Mouse (Mus musculus) brain, adult 2 months (tissue): Measurements from ENCODE around the gene Gm45618.
A peak's percentile ranks its signal among the peaks of the same experiment; 100 is the strongest.
"Not testable (repeated sequence)": the region's sequence is repeated elsewhere in the genome, so short reads cannot be mapped to it uniquely, and the experiment has no call there.

ENCODE experiments used
- DNase-seq: peaks from one replicate; pipeline ENCODE4 v3.0.0; 2011; ENCODE audit warnings: low read depth, low spot score

The Gm45618 gene

DNA sequence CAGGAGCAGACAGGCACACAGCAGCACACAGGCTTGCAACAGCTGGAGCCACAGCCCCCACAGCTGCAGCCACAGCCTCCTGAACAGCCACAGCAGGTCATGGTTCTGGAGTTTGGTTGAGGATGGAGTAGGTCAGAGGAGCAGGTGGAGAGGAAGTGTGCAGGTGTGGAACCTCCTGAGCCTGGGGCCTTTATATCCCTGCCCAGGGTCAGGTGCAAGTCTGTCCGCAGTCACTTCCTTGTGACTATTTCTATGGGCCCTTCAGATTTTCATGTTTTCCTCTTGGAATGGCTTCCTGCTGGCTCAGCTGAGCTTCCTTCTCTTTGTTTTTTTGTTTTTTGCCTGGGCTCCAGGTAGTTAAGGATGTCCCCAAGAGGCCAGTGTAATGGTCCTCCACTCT, at the start of gene Gm45618:
Gene Gm45618 (minus strand): TSS at position 101 of the 400 bp plus-strand sequence.
- DNase-seq, result not testable (repeated sequence)

DNA sequence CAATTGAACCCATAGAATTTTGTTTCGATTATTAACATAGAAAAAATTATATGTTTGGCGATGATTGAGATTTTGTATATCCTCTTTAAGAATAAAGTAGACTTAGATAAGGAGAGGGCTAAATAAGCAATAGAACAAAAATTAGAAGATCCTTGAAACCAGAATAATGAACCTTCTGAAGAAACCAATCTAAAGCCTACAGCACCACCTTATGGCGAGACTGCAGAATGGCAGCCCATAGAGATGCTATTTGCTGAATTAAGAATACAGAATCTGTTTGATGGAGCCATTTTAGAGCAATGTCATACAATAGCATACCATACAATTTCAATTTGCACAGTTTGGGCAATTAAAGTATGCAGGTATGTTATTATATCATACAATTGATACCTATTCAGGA, 49.3 kb upstream of the Gm45618 start:
- peak; percentile 56 for DNase-seq

DNA sequence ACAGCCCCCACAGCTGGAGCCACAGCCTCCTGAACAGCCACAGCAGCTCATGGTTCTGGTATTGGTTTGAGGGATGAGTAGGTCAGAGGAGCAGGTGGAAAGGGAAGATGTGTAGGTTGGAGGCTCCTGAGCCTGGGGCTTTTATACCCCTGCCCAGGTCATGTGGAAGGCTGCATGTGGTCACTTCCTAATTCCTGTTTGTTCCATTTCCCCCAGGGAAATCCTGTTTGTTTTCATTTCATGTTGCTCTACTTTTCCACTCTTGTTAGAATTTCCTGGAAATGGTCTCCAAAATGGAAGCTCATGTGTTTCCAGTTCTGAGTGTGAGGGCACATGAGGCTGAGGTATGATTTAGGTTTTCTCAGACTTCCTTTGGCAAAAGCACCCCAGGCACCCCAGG, 45.1 kb upstream of the Gm45618 start, which contains the start of gene Gm4553:
Gene Gm4553 (minus strand): TSS at position 101 of the 400 bp plus-strand sequence.
- not testable (repeated sequence) for DNase-seq

DNA sequence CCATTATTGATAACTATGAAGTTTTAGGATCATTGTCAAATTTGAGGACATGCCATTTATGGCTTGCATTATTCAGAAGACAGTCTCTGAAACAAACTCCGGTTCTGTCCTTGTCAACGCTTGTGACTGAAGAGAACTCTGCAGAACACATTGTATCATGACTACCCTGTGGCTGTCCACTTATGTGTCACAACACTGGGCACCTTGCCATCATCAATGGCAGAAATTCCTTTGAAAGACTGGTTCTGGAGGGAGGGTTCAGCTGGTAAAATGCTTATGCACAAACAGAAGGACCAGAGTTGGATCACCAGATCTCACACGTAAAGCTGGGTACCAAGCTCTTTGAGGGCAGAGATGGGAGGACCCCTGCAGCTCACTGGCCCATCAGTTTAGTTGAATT, 38.8 kb upstream of the Gm45618 start:
- no peak for DNase-seq

DNA sequence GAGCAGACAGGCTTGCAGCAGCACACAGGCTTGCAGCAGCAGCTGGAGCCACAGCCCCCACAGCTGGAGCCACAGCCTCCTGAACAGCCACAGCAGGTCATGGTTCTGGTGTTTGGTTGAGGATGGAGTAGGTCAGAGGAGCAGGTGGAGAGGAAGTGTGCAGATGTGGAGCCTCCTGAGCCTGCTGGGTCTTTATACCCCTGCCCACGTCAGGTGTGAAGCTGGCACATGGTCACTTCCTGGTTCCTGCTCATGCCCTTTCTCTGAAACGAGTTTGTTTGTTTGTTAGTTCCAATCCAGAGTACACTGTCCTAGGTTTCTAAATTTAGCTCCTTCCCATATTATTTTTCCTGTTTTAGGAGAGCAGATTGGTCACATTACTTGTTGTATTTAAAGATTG, 36.5 kb upstream of the Gm45618 start, which contains the start of gene Gm29735:
Gene Gm29735 (minus strand): TSS at position 101 of the 400 bp plus-strand sequence.
- not testable (repeated sequence) for DNase-seq

DNA sequence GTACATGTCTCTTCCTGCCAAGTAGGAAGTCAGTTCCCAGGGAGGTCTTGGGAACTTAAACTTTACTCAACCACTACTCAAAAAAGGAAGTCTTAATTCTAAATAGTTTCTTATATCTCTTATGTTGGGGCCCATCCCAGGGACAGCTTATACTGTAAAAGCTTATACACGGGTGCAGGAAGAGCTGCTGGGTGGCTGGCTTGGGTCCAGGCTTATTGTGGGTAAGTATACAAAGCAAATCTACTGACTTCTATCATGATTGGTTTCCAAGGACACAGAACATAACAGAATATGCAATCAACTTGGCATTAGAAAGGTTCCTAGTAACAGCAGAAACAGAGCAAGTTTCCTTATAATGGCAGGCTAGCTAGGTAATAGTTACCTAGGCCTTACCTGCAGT, 34.8 kb upstream of the Gm45618 start:
- no peak for DNase-seq

DNA sequence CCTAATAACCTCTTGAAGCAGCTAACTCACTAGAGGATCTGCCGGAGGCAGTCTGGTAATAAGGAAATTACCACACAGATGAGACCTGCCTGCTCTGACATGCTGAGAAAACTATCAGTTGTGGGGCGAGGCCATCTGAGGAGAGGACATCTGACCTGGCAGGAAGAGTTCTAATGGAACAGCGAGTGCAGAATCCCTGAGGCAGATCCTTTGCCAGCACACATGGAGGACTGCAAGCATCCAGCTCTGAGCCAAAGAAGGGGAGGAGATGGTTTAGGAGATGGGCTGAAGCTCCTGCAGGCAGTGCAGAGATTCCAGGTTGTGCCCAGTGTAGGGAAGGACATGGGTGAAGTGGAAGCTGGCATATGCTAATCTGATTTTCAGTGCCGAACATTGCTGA, 31.7 kb upstream of the Gm45618 start:
- peak; percentile 8 for DNase-seq

DNA sequence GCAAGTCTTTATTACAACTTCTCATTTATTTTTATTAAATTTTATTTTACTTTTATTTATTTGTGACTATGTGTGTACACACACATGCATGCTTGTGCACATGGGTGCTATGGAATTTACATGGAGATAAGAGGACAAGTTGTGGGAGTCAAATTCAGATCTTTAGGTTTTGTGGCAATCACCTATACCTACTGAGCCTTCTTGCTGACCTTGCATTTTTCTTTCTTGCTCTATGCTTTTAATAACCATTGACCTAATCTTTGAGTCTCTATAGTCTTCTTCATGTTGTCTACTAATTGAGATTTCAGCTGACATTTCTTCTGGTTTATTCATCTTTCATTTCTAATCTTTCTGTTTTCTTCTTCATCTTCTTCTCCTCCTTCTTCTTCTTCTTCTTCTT, 28.1 kb upstream of the Gm45618 start:
- DNase-seq, result no peak

DNA sequence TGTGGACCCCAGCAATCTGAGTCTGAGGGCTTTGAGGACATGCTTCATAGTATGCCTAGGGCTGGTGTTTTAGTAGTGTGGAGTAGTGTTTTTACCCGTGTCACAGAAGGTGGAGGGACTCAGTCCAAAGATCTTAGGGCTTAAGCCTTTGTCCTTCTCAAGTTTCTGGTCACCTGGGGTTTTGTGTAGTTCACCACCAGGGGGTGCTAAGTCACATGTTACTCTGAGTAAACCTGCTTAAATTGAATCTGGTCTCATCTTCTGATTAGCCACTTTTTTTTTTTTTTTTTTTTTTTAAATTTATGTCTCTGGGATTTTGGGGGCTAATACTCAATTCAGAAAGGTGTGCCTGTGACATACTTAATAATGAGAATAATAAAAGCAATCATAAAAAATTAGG, 25.5 kb upstream of the Gm45618 start:
- peak; percentile 75 for DNase-seq

DNA sequence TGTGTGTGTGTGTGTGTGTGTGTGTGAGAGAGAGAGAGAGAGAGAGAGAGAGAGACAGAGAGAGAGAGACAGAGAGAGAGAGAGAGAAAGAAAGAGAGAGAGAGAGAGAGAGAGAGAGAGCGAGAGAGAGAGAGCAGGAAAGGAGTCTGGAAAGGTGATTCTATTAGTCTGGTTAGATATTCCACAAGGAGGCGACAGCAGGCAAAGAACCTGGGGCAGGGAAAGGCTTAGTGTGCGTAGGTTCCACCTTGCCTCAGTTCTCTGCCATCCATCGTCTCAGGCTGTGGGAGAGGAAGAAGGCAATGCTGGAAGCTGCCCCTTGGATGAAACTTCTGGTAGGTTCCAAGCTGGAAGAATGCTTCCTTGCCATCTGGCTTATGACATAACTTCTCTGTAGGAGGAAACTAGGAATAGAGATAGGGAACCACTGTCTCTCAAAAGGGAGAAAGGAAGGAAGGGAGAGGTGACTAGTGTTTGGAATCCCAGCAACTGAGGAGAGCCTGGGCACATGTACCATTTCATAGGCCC, 24.9 kb upstream of the Gm45618 start:
- DNase-seq, result peak; percentile 76

DNA sequence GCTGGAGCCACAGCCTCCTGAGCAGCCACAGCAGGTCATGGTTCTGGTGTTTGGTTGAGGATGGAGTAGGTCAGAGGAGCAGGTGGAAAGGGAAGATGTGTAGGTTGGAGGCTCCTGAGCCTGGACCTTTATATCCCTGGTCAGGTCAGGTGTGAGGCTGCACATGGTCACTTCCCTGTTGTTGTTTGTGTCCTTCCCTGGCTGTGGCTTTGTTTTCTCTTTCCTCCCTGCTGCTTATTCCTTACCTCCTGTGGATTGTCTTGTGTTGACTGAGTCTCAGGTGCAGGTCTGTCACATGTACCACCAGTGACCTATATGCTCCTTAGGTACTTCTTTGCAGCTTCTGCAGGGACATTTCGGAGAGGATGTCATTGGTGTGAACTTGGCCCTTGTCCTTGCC, 24.0 kb upstream of the Gm45618 start, which contains the start of gene Gm45337:
Gene Gm45337 (minus strand): TSS at position 101 of the 400 bp plus-strand sequence.
- no peak for DNase-seq

DNA sequence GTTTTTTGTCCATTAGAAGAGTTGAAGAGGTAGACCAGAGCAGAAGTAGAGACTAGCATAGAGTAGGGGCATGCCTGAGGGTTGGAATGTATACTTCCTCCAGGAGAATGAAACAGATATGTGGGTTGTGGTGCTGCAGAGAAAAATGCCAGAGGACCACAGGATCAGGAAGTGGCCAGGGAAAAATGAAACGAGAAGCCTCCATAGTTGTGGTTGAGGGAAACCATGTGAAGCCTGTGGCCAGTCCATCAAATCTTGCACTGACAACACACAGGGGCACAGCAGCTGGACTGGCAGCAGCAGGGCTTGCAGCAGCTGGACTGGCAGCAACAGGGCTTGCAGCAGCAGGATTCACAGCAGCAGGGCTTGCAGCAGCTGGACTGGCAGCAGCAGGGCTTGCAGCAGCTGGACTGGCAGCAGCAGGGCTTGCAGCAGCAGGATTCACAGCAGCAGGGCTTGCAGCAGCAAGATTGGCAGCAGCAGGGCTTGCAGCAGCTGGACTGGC, 23.0 kb upstream of the Gm45618 start:
- DNase-seq, result not testable (repeated sequence)

DNA sequence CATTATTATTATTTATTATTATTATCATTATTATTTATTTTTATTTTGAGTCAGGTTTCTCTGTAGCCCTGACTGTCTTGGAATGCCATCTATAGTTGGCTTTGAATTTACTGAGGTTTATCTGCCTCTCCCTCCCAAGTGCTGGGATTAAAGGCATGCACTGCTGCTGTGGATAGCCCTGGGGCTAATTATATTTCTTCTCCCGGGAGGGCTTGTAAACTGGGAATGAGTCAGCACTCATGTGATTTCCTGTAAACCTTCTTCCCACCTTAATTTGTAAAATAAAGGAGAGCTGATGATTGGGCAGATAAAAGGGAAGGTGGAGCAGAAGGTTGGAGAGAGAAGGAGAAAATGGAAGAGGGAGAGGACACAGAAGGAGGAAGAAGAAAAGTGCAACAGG, 20.2 kb upstream of the Gm45618 start:
- DNase-seq, result no peak

DNA sequence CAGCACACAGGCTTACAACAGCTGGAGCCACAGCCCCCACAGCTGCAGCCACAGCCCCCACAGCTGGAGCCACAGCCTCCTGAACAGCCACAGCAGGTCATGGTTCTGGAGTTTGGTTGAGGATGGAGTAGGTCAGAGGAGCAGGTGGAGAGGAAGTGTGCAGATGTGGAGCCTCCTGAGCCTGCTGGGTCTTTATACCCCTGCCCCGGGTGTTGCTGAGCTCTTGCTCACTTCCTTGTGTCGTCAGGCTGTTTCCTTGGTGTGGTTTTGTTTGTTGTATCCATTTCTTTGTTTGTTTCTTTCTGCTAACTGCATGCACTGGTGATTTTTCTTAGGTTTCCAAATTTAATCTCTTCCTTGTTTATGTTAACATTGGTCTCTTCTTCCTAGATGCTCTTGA, 15.4 kb upstream of the Gm45618 start, which contains the start of gene Gm39115:
Gene Gm39115 (minus strand): TSS at position 101 of the 400 bp plus-strand sequence.
- DNase-seq, result not testable (repeated sequence)

DNA sequence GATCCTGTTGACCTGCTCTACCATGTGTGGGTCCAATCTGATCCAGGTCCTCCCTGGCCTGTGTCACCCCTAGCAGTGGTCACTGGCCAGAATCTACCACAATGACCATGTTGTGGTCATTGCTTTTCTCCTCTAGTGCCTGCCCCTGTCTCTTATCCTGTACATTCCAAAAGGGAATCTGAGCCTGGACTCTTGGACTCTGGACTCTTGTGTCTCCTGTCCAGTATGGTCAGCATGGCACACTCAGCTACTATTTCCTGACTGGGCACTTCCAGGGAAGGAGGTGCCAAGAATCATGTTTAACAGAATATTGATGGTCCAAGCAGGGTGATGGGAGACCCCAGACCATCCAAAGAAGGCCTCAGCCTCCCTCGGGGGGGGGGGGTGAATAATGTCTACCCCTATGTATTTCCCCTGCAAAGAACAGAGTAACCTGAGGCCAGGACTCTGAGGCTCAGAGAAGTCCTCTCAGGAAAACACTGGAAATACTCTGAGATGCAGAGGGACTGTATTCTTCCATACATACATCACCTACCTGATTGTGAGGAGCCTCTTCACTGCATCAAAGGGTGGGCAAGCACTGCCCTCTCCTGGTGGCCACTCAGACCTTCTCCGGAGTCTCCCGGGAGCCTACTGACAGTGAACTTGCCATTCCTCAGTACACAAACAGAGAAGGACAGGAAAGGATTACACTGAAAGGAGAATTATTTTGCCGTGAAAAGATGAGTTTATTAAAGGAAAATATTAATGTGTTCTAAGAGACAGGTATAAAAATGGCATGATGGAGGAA, 13.9 kb upstream of the Gm45618 start:
- peak; percentile 32 for DNase-seq

DNA sequence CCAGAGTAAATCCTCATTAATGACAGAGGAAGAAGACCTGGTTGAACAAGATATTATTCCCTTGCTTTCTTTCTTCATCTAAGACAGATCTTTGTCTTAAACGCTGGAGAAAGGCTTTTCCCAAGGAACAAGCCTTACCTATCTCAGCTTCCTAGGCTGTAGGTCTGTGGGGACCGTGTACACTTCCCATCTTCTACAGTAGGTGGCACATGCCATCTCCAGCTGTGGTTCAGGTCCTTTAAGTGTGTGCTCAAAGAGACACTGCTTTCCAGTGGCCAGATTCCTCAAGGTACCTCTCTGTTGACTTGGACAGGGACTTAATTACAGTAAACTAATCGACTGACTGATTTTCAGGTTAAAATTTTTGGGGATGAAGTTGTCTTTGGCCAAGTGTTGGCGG, 8.3 kb upstream of the Gm45618 start:
- DNase-seq, result no peak

DNA sequence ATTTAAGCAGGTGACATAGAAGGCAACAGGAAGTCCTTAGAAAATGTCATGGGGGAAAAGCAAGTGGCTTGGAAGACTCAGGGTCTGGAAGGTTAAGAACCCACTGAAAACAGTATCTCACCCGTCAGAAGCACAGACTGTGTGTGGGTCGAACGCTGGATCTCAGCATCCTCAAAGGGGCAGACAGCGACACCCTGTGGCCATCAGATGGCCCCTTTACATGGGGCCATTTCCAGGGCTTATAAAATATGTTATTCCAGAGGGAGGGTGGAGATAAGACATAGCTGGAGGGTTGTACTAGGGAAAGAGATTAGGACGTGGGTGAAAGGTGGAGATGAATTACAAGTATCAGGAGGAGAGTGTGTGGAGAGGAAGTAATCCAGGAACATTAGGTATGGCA, 897 bp downstream of the Gm45618 start:
- DNase-seq, result peak; percentile 59

DNA sequence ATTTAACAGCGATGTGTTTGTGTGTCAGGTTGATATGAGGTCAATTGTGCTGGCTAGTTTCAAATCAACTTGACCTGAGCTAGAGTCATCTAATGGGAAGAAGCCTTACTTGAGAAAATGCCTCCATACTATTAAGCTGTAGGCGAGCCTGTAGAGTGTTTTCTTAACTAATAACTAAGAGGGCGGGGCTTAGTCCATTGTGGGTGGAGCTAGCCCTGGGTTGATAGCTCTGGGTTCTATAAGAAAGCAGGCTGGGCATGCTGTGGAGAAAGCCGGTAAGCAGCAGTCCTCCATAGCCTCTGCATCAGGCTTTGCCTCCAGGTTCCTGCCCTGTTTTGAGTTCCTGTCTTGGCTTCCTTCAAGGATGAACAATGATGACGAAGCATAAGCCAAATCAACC, 15.8 kb downstream of the Gm45618 start:
- DNase-seq, result no peak

DNA sequence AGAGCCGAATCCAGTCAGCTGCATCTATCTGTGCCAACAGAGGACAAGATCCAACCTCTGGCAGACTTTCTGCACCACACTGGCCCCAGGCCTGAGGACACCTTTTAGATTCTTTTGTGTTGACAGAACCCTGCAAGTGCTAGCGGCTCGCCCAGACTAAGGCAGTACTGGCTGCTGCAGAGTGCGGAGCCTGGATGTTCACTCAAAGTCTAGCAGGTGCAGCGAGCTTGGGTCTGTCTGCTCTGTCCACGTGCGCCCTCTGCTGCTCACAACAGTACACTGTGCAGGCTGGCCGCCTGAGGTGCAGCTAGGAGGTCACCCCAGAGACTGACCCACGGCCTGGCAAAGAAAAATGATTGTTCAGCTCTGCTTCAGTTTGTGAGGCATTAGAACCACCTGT, 22.8 kb downstream of the Gm45618 start:
- peak; percentile 96 for DNase-seq

DNA sequence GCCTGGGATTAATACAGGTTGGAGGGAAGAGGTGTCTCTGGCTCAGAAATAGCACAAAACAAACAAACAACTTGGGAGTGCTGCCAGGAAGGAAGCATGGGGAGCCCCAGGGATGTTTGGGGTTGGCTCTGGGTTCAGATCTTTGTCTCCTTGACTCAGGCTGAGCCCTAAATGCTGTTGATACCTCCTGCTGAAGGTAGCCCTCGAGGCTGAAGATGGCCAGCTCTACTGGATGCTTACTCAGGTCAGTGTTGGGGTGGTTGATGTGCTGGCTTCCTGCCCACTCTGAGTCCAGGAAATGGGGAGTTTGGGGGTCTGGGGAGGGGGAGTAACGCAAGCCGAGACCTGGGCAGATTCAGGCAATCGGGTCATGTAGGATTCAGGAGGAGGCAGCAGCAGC, 23.8 kb downstream of the Gm45618 start:
- no peak for DNase-seq

DNA sequence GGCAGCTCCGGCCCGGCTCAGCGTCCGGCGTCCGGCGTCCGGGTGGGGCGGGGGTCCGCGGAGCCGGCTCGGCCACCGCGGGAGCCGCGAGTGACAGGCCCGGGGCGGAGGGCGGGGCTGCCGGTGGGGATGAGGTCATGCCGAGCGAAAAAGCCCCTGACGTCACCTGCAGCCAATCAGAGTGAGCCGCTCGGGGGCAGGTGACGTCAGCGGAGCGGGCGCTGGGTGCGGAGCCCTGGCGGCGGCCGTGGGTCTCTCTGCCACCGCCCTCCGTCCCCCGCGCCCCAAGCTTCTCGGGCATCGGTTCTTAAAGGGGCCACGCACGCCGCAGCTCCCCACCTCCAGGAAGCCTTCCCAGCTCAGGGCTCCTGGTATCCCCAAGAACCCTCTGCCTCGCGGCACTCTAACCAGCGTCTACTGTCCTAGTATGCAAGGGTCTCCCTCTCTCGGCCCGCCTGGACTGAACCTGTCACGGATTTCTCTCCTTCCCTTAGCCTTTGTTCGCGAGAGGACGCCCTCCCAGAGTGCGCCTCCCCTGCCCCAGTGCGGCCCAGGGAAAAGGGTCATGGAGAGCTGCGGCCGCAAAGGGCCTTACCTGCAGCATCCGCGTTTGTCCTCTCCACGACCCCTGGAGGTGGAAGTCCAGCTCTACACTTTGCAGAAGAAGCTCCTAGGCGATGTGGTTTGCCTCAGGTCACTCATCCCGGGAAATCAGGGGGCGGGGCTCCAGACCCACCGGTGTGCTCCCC, 25.2 kb downstream of the Gm45618 start, which contains the start of gene Dusp8:
Gene Dusp8 (minus strand): TSS at position 661 of the 749 bp plus-strand sequence.
- peak; percentile 98 for DNase-seq
